Mouse (Mus musculus): ENCODE results near the gene Pdlim1. TPM values are rescaled to one million over a fixed set of nuclear protein-coding genes. Genes with fewer than 3 reads are reported as not detected.
"Not testable (repeated sequence)": the region's sequence is repeated elsewhere in the genome, so short reads cannot be mapped to it uniquely, and the experiment has no call there.

Pdlim1 gene
- total RNA-seq, 2 experiments from 2014 or later: 16.1 to 21.2 TPM

DNA sequence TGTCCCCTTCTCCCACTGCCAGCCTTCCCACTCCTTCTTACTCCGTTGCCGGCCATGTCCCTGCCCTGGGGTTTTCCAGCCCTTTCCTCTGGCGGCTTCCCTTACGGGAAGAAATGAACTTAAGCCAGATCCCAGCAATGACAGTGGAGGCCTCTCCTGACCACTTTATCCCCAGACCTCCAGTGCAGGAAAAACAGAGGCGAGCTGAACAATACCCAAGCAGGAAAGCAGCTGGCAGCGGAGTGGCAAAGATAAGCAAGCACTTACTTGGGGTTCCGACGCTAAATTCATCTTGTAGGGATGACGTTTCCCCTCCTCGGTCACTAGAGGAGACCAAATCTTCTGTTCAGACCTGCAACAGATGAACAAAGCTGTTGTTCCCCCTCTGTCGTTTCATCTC, 22.3 kb downstream of the Pdlim1 start:
- intact Hi-C loops (cut with DNase I): no loop called here
- DNase-seq (ENCODE audit: low spot score in 2 of 2): no peak

- intact Hi-C loops (cut with DNase I): no loop called here
- no peak for DNase-seq (ENCODE audit: low spot score in 2 of 2)
These were observed 23.2 kb downstream of the Pdlim1 start for GRCm38 (mm10) chr19:40248476-40248875.

- DNase-seq (ENCODE audit: low spot score in 2 of 2): no peak
- intact Hi-C loops (cut with DNase I): no loop called here
These were observed 24.4 kb downstream of the Pdlim1 start for GRCm38 (mm10) chr19:40247268-40247666.

- intact Hi-C loops (cut with DNase I): no loop called here
- no peak for DNase-seq (ENCODE audit: low spot score in 2 of 2)
These were observed 24.9 kb downstream of the Pdlim1 start for GRCm38 (mm10) chr19:40246646-40247267.

GRCm38 (mm10) chr19:40240838-40241689, 30.6 kb downstream of the Pdlim1 start:
- DNase-seq (ENCODE audit: low spot score in 2 of 2): peak in 1 of 2 experiments; percentile 8
- intact Hi-C loops (cut with DNase I): no loop called here

DNA sequence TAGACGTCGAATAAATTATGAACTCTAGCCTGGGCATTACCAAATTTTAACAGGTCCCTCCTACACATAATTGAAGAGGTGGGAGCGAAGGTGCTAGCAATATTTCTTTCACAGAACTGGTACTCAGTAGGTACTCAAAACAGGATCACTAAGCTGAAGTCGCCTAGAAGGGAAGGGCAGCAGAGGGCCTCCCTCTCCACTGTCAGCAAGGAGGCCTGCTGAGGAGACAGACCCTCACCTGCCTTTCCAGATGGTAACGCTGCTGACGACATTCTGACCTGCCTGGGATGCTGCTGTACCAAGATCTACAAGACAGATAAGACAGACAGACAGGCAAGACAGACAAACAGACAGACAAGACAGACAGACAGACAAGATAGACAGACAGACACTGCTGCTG, 31.3 kb downstream of the Pdlim1 start:
- no peak for DNase-seq (ENCODE audit: low spot score in 2 of 2)
- intact Hi-C loops (cut with DNase I): no loop called here

DNA sequence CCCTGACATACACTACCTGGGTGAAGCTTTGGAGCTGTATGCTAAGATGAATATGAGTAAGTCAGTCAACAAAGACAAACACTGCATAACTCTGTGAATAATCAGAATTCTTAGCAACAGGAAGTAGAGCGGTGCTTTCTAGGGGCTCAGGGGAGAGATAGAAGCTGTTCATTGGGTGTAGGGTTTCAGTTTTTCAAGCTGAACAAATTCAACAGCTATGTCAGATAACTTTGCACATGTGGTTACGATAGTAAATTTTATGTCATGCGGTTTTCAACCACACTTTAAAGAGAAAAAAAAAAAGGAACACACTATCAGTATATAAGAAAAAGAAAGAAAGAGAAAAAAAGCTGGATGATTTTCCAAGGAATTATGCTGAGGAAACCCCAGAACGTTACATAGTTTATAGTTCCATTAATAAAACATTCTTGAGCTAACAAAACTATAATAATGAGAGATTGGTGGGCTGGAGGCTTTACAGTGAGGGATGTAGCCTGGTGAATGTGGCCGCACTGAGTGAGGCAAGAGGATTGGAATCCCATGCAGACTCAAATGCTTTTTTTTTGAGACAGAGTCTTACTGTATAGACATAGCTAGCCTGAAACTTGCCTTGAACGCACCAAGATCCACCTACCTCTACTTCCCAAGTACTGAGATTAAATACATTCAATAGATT, 33.3 kb downstream of the Pdlim1 start:
- intact Hi-C loops (cut with DNase I): no loop called here
- DNase-seq (ENCODE audit: low spot score in 2 of 2): no peak

GRCm38 (mm10) chr19:40232560-40232959, 39.1 kb downstream of the Pdlim1 start:
- DNase-seq (ENCODE audit: low spot score in 2 of 2): no peak
- intact Hi-C loops (cut with DNase I): no loop called here

DNA sequence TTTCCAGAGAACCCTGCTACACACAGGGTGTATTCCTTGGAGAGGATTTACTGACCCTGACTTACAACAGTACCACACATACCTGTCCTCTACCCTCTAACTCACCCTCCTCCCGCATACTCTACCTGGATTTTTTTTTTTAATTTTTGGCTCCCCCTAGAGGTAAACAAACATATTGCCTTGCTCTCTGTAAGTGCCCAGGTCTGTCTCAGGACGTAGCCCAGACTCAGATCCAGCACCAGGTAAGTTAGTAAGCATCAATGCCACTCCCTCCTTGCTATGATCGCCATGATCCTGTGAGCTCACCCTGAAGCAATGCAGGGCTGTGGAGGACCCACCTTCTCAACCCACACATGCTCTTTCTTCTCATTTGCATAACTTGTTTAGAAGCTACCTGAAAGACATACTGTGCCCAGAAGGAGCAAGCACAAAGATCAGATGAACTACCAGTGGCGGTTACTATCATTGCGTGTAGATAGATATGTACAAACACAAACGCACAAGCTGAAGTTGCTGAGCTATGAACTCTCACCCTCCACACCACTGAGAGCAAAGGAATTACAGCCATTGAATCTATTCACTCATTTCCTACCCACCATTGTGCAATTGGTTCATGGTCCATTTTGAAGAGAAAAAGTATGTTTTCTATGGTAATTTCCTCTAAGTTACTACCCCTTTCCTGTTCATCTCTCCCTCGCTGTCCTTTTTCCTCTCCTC, 39.7 kb downstream of the Pdlim1 start:
- DNase-seq (ENCODE audit: low spot score in 2 of 2): no peak
- intact Hi-C loops (cut with DNase I): no loop called here

- DNase-seq (ENCODE audit: low spot score in 2 of 2): no peak
- intact Hi-C loops (cut with DNase I): no loop called here
These were observed 40.4 kb downstream of the Pdlim1 start for GRCm38 (mm10) chr19:40231074-40231738.

DNA sequence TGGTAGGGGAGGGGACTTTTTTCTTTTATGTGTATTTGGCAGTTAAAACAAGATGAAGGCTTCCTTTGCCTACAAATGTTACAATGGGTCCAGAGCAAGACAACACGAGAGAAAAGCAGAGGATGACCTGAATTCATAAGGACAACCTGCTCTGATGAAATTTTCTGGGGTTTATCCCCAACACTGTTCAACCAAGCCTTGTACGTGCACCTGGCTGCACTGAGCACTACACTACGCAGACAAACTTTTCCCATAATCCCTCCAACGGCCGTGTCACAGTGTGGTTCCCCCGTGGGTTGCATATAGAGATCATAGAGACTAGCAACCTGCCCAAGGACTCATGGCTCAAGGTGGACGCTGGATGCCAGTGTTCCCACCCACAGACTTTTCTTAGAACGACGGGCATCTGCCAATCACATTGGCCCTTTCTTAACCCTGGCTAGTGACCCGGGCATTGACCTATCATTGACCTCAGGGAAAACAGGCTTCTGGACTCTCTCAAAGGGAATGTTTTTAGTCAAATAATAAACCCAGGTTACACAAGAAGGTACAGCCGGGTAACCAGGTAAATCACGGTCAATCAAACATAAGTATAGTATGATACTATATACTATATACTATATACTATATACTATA, 45.0 kb downstream of the Pdlim1 start:
- intact Hi-C loops (cut with DNase I): no loop called here
- no peak for DNase-seq (ENCODE audit: low spot score in 2 of 2)

DNA sequence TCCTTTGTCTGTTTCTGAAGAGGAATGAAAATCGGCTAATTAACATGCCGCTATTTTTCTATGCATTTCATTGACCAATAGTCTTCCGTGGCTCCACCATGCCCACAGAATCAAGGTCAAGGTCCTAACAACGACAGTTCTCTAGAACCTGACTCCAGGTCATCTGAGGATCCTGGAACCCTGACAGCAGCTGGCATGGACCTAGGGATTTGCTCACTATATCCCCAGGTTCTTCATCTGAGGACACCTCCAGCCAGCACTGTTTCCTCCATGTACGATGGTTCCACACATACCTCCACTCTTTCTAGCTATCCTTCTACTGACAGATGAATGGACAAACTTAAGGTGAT, 45.9 kb downstream of the Pdlim1 start:
- DNase-seq (ENCODE audit: low spot score in 2 of 2): no peak
- intact Hi-C loops (cut with DNase I): loop anchor here (2.0 kb wide), 1 partner anchor 1243 kb away; no protein-coding TSS in a partner anchor

DNA sequence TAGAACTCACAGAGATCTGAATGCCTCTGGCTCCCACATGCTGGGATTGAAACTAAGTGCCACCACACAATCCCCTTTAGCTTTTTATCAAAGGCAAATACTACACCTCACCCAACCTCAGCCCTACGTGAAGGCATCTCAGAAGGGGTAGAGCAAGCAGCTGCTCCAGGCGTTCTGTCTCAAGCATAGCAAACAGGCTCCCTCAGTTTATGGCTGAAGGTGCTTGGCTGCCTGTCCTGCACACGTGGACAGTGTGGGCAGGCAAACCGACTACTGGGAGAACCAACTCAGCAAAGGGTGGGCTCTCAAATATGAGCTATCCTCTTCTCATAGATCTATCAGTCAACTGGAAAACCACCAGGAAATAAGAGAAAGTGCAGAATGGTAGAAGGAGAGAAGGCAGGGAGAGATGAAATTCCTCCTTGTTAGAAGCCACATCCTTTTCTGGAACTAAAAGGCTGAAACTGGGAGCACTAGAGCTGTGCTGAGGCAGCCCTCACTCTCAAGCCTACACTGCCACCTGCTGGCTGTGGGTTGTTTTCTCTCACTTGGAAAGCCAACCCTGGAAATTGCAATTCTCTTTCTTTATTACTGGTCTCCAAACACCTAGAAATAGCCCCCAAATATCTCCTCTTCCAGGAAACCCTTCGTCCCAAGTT, 46.4 kb downstream of the Pdlim1 start:
- intact Hi-C loops (cut with DNase I): loop anchor here (2.0 kb wide), 1 partner anchor 1242 kb away; no protein-coding TSS in a partner anchor
- peak; percentile 58 to 76 for DNase-seq (ENCODE audit: low spot score in 2 of 2)

DNA sequence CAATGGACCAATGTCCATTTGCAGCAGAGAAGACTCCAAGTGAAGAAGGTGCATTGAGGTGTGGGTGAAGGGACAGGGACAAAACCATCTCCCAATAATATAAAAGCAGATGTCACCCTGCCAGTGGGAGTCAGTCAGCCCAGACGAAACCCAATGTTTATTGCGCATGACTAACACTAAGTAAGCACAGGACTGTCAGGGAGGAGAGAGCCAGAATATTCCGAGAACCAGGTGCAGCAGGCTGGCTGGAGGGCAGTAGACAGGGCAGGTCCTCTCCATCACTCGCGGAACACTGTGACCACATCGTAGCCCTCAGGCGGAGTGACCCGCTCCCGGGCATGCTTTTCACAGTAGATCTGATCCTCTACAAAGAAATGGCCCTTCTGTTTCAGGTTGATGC, 49.3 kb downstream of the Pdlim1 start:
- DNase-seq (ENCODE audit: low spot score in 2 of 2); intact Hi-C loops (cut with DNase I): not testable (repeated sequence)

DNA sequence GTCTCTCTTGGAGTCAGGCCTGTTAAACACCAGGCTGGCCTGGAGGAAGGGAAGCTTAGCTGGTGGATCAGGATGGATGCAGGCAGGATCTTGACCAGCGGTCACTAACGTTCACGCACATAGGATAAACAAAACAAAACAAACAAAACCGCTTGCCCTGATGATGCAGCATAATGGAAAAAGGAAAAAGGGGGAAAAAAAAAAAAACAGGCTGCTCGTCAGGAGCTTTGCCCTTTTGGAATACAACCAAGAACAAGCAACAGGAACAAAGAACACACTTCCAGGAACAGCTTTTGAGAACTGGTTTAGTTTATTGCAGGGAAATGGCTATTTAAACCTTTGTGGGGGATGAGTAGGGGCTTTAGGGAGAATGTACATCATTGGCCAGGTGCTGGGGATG, 50.8 kb downstream of the Pdlim1 start:
- intact Hi-C loops (cut with DNase I): no loop called here
- DNase-seq (ENCODE audit: low spot score in 2 of 2): no peak

DNA sequence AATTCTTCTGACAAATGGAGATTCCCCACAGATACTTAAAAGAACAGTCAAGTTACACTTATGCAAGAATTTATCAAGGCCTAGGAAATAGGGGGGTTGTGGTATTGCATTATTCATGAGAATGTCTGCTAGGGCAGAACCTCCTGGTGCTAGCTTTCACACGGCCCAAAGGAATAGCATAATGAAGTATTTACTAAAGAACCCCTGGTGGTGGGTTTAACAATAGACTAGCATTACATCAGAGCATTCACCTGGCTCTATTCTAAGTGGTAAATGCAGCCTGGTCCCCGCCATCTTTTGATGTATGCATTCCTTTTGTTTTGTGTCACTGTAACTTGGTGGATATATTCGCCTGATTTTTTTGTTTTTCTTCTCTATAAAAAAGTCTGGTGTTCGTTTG, 68.7 kb downstream of the Pdlim1 start:
- DNase-seq (ENCODE audit: low spot score in 2 of 2); intact Hi-C loops (cut with DNase I): not testable (repeated sequence)

GRCm38 (mm10) chr19:40190596-40190995, 81.0 kb downstream of the Pdlim1 start:
- intact Hi-C loops (cut with DNase I): no loop called here
- DNase-seq (ENCODE audit: low spot score in 2 of 2): peak in 1 of 2 experiments; percentile 15

GRCm38 (mm10) chr19:40187160-40187559, 84.5 kb downstream of the Pdlim1 start, which contains the start of gene Cyp2c70:
TSS of gene Cyp2c70 (minus strand) at chr19:40187333.
- intact Hi-C loops (cut with DNase I): no loop called here
- DNase-seq (ENCODE audit: low spot score in 2 of 2): no peak

Data from left cerebral cortex, postnatal 36 days (tissue).